Mouse (Mus musculus) ZHBTc4 (cell line): ENCODE data around the gene Bicdl2.

Source experiments
- DNase-seq: peaks from one replicate; pipeline ENCODE4 v3.0.0-alpha.2; 2011; ENCODE audit warnings: low read depth, low spot score

Bicdl2 gene

DNA sequence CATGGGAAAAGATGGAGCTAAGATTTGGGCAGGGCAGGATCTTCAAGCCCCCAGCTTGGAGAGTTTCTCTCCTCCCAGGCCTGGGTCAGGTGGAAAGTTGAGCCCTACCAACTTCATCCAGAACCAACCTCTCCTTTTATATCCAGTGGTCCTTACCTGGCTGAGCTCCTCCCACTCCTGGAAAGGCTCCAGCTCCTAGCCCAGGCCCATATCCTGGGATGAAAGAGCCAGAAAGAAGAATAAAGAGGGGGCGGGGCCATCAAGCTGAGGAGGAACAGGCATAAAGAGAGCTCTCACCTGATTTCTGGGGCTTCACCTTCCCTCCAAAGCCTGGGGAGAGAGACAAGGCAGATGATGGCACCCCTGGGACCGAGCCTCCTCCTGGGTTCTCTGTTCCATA, 56.7 kb downstream of the Bicdl2 start:
- peak; percentile 39 for DNase-seq
